Mouse (Mus musculus): Measurements from ENCODE around the gene Fuca1. TPM values are rescaled to one million over a fixed set of nuclear protein-coding genes. Genes with fewer than 3 reads are reported as not detected.
A peak's percentile ranks its signal among the peaks of the same experiment; 100 is the strongest.
"Not testable (repeated sequence)": the region's sequence is repeated elsewhere in the genome, so short reads cannot be mapped to it uniquely, and the experiment has no call there.

The Fuca1 gene
- total and polyA plus RNA-seq, 3 experiments, result 32.6 to 77.6 (median 66.5) TPM

- Histone ChIP-seq H3K4me1 (ENCODE audit: control insufficient read depth in 1 of 2, insufficient read depth in 2 of 2) (peaks cover 5 to 25% of the 10 kb centered on the region in 2 experiments), H3K79me2 (replicated peaks; ENCODE audit: control insufficient read depth, extremely low read depth, insufficient read depth, poor library complexity, severe bottlenecking) (peaks cover 17% of the 10 kb centered on the region), H3K4me3 (replicated peaks in 1 of 3; ENCODE audit: low read depth in 2 of 3, low read length in 2 of 3, poor library complexity in 1 of 3) (peak overlapping the region; percentile 79 to 90 (median 89)), H3K27me3 (replicated peaks) (no peaks in the 10 kb centered on the region), H3K9me3 (replicated peaks; ENCODE audit: low read length) (no peaks in the 10 kb centered on the region), H3K27ac (ENCODE audit: insufficient read depth, low read depth) (peak overlapping the region; percentile 48), H3K9ac (ENCODE audit: insufficient read depth, low read depth) (peak overlapping the region; percentile 20), H3K36me3 (replicated peaks in 1 of 2; ENCODE audit: control insufficient read depth in 1 of 2, insufficient read depth in 1 of 2, low read length in 1 of 2) (peaks cover 48 to 66% of the 10 kb centered on the region in 2 experiments), H3K4me2 (ENCODE audit: insufficient read depth, low read depth, poor library complexity, severe bottlenecking) (peak overlapping the region; percentile 7)
- DNase-seq (ENCODE audit: extremely low read depth), result no peak
- in situ Hi-C loops (cut with MboI; ENCODE audit: low pct_ligation_motif_present, low pct_unique_long_range_greater_than_20kb, low sequenced_read_pairs), result no loop called here
- dilution Hi-C loops (cut with MboI; ENCODE audit: extremely low pct_ligation_motif_present, extremely low pct_unique_long_range_greater_than_20kb, low sequenced_read_pairs), result no loop called here
- TF ChIP-seq POLR2AphosphoS2 (IDR thresholded peaks at IDR 0.05; ENCODE audit: low read depth, low read length) (0 out of 2 replicates have a peak, but pooled peaks have one; percentile 18), MAZ (IDR thresholded peaks at IDR 0.05; ENCODE audit: low read depth, low read length) (no peak), CHD1 (IDR thresholded peaks at IDR 0.05; ENCODE audit: low read depth, low read length) (0 out of 2 replicates have a peak, but pooled peaks have one; percentile 36)
Observed at GRCm38 (mm10) chr4:135972911-135973811, 52.6 kb downstream of the Fuca1 start.

- no peak for DNase-seq (ENCODE audit: extremely low read depth)
- TF ChIP-seq RCOR1 (conservative IDR thresholded peaks at IDR 0.05; ENCODE audit: low read depth, low read length) (no peak), RAD21 (IDR thresholded peaks at IDR 0.05; ENCODE audit: low read depth, low read length) (no peak), GABPA (IDR thresholded peaks at IDR 0.05; ENCODE audit: insufficient replicate concordance, low read depth, low read length) (no peak), MEF2A (IDR thresholded peaks at IDR 0.05; ENCODE audit: borderline replicate concordance, low read depth, low read length) (no peak), CHD2 (IDR thresholded peaks at IDR 0.05; ENCODE audit: low read length) (no peak), SMC3 (IDR thresholded peaks at IDR 0.05; ENCODE audit: low read depth, low read length) (no peak), USF2 (conservative IDR thresholded peaks at IDR 0.05; ENCODE audit: low read depth, low read length) (no peak)
- no peaks in the 10 kb centered on the region for H3K9me3 ChIP-seq (replicated peaks; ENCODE audit: low read length)
- H3K9ac ChIP-seq (ENCODE audit: insufficient read depth, low read depth), result no peak overlapping the region
- H3K27me3 ChIP-seq (replicated peaks), result no peaks in the 10 kb centered on the region
- H3K4me3 ChIP-seq (replicated peaks in 1 of 3; ENCODE audit: low read depth in 2 of 3, low read length in 2 of 3, poor library complexity in 1 of 3), result no peak overlapping the region
- peaks cover 36 to 57% of the 10 kb centered on the region in 2 experiments for H3K36me3 ChIP-seq (replicated peaks in 1 of 2; ENCODE audit: control insufficient read depth in 1 of 2, insufficient read depth in 1 of 2, low read length in 1 of 2)
- dilution Hi-C loops (cut with MboI; ENCODE audit: extremely low pct_ligation_motif_present, extremely low pct_unique_long_range_greater_than_20kb, low sequenced_read_pairs), result no loop called here
- in situ Hi-C loops (cut with MboI; ENCODE audit: low pct_ligation_motif_present, low pct_unique_long_range_greater_than_20kb, low sequenced_read_pairs), result loop anchor here (5.0 kb wide), 1 partner anchor 76 kb away; the partner anchor contains the start of gene Rpl11
- peaks cover 3 to 17% of the 10 kb centered on the region in 2 experiments for H3K4me1 ChIP-seq (ENCODE audit: control insufficient read depth in 1 of 2, insufficient read depth in 2 of 2)
- H3K4me2 ChIP-seq (ENCODE audit: insufficient read depth, low read depth, poor library complexity, severe bottlenecking), result no peak overlapping the region
- H3K27ac ChIP-seq (ENCODE audit: insufficient read depth, low read depth), result no peak overlapping the region
- H3K79me2 ChIP-seq (replicated peaks; ENCODE audit: control insufficient read depth, extremely low read depth, insufficient read depth, poor library complexity, severe bottlenecking), result peaks cover 13% of the 10 kb centered on the region
Observed at GRCm38 (mm10) chr4:135976146-135976545, 55.6 kb downstream of the Fuca1 start.

- H3K4me3 ChIP-seq (replicated peaks in 1 of 3; ENCODE audit: low read depth in 2 of 3, low read length in 2 of 3, poor library complexity in 1 of 3); H3K9ac ChIP-seq (ENCODE audit: insufficient read depth, low read depth); H3K27me3 ChIP-seq (replicated peaks); in situ Hi-C loops (cut with MboI; ENCODE audit: low pct_ligation_motif_present, low pct_unique_long_range_greater_than_20kb, low sequenced_read_pairs); dilution Hi-C loops (cut with MboI; ENCODE audit: extremely low pct_ligation_motif_present, extremely low pct_unique_long_range_greater_than_20kb, low sequenced_read_pairs); H3K27ac ChIP-seq (ENCODE audit: insufficient read depth, low read depth); H3K79me2 ChIP-seq (replicated peaks; ENCODE audit: control insufficient read depth, extremely low read depth, insufficient read depth, poor library complexity, severe bottlenecking); DNase-seq (ENCODE audit: extremely low read depth); H3K9me3 ChIP-seq (replicated peaks; ENCODE audit: low read length); H3K4me2 ChIP-seq (ENCODE audit: insufficient read depth, low read depth, poor library complexity, severe bottlenecking): not testable (repeated sequence)
- peaks cover 1 to 11% of the 10 kb centered on the region in 2 experiments; a peak in 2 of 4 replicates for H3K4me1 ChIP-seq (ENCODE audit: control insufficient read depth in 1 of 2, insufficient read depth in 2 of 2)
- peaks cover 49 to 76% of the 10 kb centered on the region in 2 experiments for H3K36me3 ChIP-seq (replicated peaks in 1 of 2; ENCODE audit: control insufficient read depth in 1 of 2, insufficient read depth in 1 of 2, low read length in 1 of 2)
Observed at GRCm38 (mm10) chr4:135980223-135980622, 59.7 kb downstream of the Fuca1 start.

Data from CH12.LX (cell line).